Mouse (Mus musculus): ENCODE results near the gene Olfr974. TPM values are rescaled to one million over a fixed set of nuclear protein-coding genes. Genes with fewer than 3 reads are reported as not detected.

Gene Olfr974
- polyA plus RNA-seq, 1 experiment from 2014 or later = not detected

Other genes with a start within 250 kb of the Olfr974 start
- gene Olfr149, start 230.4 kb upstream of the Olfr974 start, polyA plus RNA-seq (2015; fragmentation: Nextera tagmentation; extraction: Ambion mirVana) = not detected in 2 replicates
- gene Olfr965, start 226.1 kb upstream of the Olfr974 start, polyA plus RNA-seq (2015; fragmentation: Nextera tagmentation; extraction: Ambion mirVana) = not detected in 2 replicates
- not detected in 2 replicates for gene Olfr150, start 206.5 kb upstream of the Olfr974 start, polyA plus RNA-seq (2015; fragmentation: Nextera tagmentation; extraction: Ambion mirVana)
- gene Olfr967, start 191.3 kb upstream of the Olfr974 start, polyA plus RNA-seq (2015; fragmentation: Nextera tagmentation; extraction: Ambion mirVana) = not detected in 2 replicates
- not detected in 2 replicates for gene Olfr968, start 154.2 kb upstream of the Olfr974 start, polyA plus RNA-seq (2015; fragmentation: Nextera tagmentation; extraction: Ambion mirVana)
- not detected in 2 replicates for gene Olfr969, start 146.6 kb upstream of the Olfr974 start, polyA plus RNA-seq (2015; fragmentation: Nextera tagmentation; extraction: Ambion mirVana)
- gene Olfr970, start 128.6 kb upstream of the Olfr974 start, polyA plus RNA-seq (2015; fragmentation: Nextera tagmentation; extraction: Ambion mirVana) = not detected in 2 replicates
- not detected in 2 replicates for gene Olfr971, start 100.6 kb upstream of the Olfr974 start, polyA plus RNA-seq (2015; fragmentation: Nextera tagmentation; extraction: Ambion mirVana)
- gene Olfr972, start 71.1 kb upstream of the Olfr974 start, polyA plus RNA-seq (2015; fragmentation: Nextera tagmentation; extraction: Ambion mirVana) = not detected in 2 replicates
- not detected in 2 replicates for gene Olfr229, start 30.2 kb upstream of the Olfr974 start, polyA plus RNA-seq (2015; fragmentation: Nextera tagmentation; extraction: Ambion mirVana)
- 0.09 TPM in 1 of 2 replicates, not detected in the other for gene Olfr975, start 14.5 kb downstream of the Olfr974 start, polyA plus RNA-seq (2015; fragmentation: Nextera tagmentation; extraction: Ambion mirVana)
- gene Olfr976, start 23.6 kb downstream of the Olfr974 start, polyA plus RNA-seq (2015; fragmentation: Nextera tagmentation; extraction: Ambion mirVana) = not detected in 2 replicates
- not detected in 2 replicates for gene Olfr978, start 54.6 kb downstream of the Olfr974 start, polyA plus RNA-seq (2015; fragmentation: Nextera tagmentation; extraction: Ambion mirVana)
- gene Olfr979, start 66.0 kb downstream of the Olfr974 start, polyA plus RNA-seq (2015; fragmentation: Nextera tagmentation; extraction: Ambion mirVana) = not detected in 2 replicates
- not detected in 2 replicates for gene Olfr980, start 72.1 kb downstream of the Olfr974 start, polyA plus RNA-seq (2015; fragmentation: Nextera tagmentation; extraction: Ambion mirVana)
- gene Olfr981, start 84.0 kb downstream of the Olfr974 start, polyA plus RNA-seq (2015; fragmentation: Nextera tagmentation; extraction: Ambion mirVana) = not detected in 2 replicates
- not detected in 2 replicates for gene Olfr982, start 136.3 kb downstream of the Olfr974 start, polyA plus RNA-seq (2015; fragmentation: Nextera tagmentation; extraction: Ambion mirVana)
- gene Olfr983, start 156.1 kb downstream of the Olfr974 start, polyA plus RNA-seq (2015; fragmentation: Nextera tagmentation; extraction: Ambion mirVana) = not detected in 2 replicates
- not detected in 2 replicates for gene Olfr984, start 176.7 kb downstream of the Olfr974 start, polyA plus RNA-seq (2015; fragmentation: Nextera tagmentation; extraction: Ambion mirVana)
- not detected in 2 replicates for gene Olfr985, start 192.7 kb downstream of the Olfr974 start, polyA plus RNA-seq (2015; fragmentation: Nextera tagmentation; extraction: Ambion mirVana)
- not detected in 2 replicates for gene Tmem225, start 210.6 kb downstream of the Olfr974 start, polyA plus RNA-seq (2015; fragmentation: Nextera tagmentation; extraction: Ambion mirVana)
- 0.08 and 0.11 TPM in 2 replicates for gene Olfr986, start 243.4 kb downstream of the Olfr974 start, polyA plus RNA-seq (2015; fragmentation: Nextera tagmentation; extraction: Ambion mirVana)

Data from midbrain, embryonic 15.5 days (tissue).